Mouse (Mus musculus): ENCODE measurements at regions not wholly inside any gene's neighbourhood (a gene's known extent, or its start where the extent isn't known, plus 50 kb on each side); places are given as distances from the start of the nearest gene placed in this dataset.

- no peak for DNase-seq (ENCODE audit: extremely low read depth, low read depth, low spot score)
Measured at GRCm38 (mm10) chr3:18906210-18906609, 722.3 kb downstream of the 1700064H15Rik start.

- DNase-seq (ENCODE audit: extremely low read depth, low read depth, low spot score): no peak
Measured at GRCm38 (mm10) chr3:18908737-18909136, 719.7 kb downstream of the 1700064H15Rik start.

GRCm38 (mm10) chr3:18928401-18929104 lies 699.9 kb downstream of the 1700064H15Rik start:
- no peak for DNase-seq (ENCODE audit: extremely low read depth, low read depth, low spot score)

DNA sequence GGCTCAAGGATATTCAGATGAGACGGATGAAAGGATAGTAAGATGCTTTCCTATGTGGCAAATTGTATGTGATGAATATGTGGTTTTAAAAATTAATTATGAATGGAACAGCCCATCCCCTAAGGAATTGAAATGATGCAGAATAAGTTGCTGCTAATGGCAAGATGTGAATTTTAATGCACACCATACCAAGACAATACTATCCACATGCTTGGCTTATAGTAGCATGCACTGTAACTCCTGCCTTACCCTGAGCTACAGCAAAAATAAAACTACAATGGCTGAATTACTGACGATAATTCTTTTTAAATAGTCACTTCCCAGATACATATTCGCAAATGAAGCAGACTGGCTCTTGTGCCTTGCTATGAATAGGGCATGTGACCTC lies 699.4 kb downstream of the 1700064H15Rik start:
- DNase-seq (ENCODE audit: extremely low read depth, low read depth, low spot score): no peak

- no peak for DNase-seq (ENCODE audit: extremely low read depth, low read depth, low spot score)
Measured at GRCm38 (mm10) chr3:18932983-18933726, 695.3 kb downstream of the 1700064H15Rik start.

- DNase-seq (ENCODE audit: extremely low read depth, low read depth, low spot score): no peak
Measured at GRCm38 (mm10) chr3:18934891-18935290, 693.6 kb downstream of the 1700064H15Rik start.

DNA sequence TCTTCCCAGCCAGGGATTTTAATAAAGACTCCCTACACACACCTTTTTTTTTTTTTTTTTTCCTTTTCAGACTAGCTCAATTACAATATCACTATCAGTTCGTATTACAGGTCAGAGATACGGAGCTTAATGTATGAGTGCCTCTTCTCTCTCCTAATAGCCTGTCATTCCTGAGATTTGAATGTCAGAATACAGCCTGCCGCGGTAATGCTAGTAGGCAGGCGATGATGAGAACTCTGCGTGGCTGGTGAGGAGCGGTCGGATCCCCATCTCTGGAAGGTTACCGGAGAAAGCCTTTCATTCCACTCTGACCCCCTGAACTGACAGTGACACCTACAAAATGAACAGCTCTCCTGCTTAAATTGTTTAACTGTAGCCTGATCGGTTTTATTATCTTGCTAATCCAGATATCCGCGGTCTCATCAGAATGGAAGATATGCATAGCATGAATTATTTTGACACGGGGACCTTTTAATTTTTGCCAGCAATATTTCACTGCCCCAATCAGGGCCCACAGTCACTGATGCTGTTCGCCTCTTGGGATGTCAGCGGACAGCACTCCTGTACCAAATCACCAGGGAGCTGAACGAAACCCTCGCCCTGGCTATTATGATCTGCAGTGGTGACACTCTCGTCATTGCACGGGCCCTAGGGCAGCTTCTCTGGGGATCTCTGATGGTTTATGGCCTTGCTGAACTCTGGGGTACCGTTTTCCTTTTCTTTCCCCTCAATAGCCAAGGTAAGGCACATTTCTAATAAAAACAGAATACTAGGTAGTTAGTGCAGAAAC lies 690.9 kb downstream of the 1700064H15Rik start:
- no peak for DNase-seq (ENCODE audit: extremely low read depth, low read depth, low spot score)

GRCm38 (mm10) chr3:18941301-18942177 lies 686.9 kb downstream of the 1700064H15Rik start:
- no peak for DNase-seq (ENCODE audit: extremely low read depth, low read depth, low spot score)

DNA sequence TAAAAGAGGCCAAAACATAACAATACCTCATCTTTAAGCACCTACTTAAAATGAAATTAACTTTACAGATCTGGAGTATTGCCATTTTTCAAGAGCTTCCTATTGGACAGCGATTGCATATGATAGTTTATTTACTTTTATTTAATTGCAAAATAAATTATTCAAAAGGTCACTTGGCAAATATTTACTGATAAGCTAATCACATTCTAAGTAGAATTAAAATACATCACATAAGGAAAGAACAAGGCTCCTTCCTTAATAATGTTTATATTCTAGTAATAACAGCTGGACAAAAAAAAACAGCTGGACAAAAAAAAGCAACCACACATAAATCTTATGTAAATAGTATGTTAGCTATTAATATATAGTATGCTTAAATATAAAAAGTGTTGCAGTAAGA lies 668.1 kb downstream of the 1700064H15Rik start:
- DNase-seq (ENCODE audit: extremely low read depth, low read depth, low spot score): no peak

GRCm38 (mm10) chr3:18988662-18989061 lies 639.8 kb downstream of the 1700064H15Rik start:
- no peak for DNase-seq (ENCODE audit: extremely low read depth, low read depth, low spot score)

GRCm38 (mm10) chr3:18989577-18990240 lies 638.8 kb downstream of the 1700064H15Rik start:
- no peak for DNase-seq (ENCODE audit: extremely low read depth, low read depth, low spot score)

DNA sequence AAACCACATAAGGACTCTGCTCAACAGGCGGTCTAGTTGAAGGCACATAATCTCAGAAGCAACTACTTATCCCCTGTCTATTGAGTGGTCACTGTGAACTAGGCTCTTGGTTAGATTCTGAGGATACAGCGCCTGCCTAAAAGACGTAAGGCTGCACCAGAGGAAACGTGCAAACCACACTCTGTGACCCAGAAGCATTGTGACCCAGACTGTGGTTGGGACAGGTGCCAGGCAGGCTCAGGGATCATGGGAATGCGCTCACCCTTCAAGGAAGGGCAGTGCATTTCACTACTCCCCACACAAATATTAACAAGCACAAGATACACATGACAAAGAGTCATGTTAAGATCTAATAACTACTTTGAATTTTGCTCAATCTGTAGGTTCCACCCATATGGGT lies 628.3 kb downstream of the 1700064H15Rik start:
- no peak for DNase-seq (ENCODE audit: extremely low read depth, low read depth, low spot score)

DNA sequence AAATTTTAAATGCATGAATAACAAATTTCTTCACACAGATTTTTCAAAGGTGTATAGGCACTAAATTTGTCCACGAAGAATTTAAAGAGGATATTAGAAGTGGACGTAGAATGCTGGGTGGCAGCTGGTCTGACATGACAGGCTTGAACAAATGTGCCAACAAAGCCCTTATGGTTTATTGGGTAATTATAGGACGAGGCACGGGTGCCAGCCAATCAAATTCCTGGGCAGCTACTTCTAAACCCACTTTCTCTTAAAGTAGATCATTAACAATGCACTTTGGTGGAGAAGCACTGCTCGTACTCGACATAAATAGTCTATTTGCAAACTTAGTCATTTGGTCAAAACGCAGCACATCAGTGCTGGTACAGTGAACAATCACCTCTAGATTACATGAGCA lies 626.4 kb downstream of the 1700064H15Rik start:
- DNase-seq (ENCODE audit: extremely low read depth, low read depth, low spot score): no peak

GRCm38 (mm10) chr3:19004792-19005191 lies 623.7 kb downstream of the 1700064H15Rik start:
- DNase-seq (ENCODE audit: extremely low read depth, low read depth, low spot score): no peak

- DNase-seq (ENCODE audit: extremely low read depth, low read depth, low spot score): no peak
Measured at GRCm38 (mm10) chr3:19044566-19044965, 583.9 kb downstream of the 1700064H15Rik start.

GRCm38 (mm10) chr3:19045933-19046332 lies 582.5 kb downstream of the 1700064H15Rik start:
- DNase-seq (ENCODE audit: extremely low read depth, low read depth, low spot score): no peak

DNA sequence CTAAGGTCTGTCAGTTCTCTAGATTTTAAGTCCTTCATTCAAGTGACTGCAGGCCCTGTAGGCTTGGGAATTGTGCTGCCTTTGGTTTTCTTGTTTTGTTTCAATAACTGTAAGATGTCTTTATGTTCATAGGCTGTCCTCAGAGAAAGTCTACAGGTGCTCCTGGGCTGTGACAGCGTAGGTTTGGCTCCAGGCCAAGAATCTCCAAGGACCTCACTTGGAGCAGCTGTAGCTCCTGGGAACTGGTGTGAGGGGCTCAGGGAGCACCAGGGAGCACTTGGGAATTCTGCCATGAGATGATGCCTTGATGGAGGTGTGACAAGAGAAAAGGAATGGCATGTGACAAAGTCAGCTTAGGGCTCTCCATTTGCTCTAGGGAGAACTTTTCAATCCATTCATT lies 581.9 kb downstream of the 1700064H15Rik start:
- no peak for DNase-seq (ENCODE audit: extremely low read depth, low read depth, low spot score)

DNA sequence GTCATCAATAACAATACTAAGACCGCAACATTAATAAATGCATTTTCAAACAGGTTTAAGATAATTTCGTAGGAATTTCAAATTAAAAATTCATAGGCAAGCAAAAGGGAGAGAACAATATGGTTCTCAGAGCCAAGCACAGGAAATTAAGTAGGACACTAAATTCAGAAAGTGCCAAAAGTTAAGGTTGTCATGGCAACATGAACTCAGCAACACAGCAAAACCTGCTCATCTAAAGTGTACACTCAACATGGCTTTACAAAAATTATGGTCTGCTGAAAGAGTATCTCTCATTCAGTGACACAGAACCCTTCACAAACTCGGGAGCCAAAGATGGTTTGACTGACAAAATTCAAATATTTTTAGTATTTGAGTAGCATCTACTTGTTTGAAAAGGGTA lies 572.5 kb downstream of the 1700064H15Rik start:
- no peak for DNase-seq (ENCODE audit: extremely low read depth, low read depth, low spot score)

- DNase-seq (ENCODE audit: extremely low read depth, low read depth, low spot score): no peak
Measured at GRCm38 (mm10) chr3:19056623-19057022, 571.9 kb downstream of the 1700064H15Rik start.
